ENCODE assay signal across 9 mouse cellular contexts in the genomic region with DNA sequence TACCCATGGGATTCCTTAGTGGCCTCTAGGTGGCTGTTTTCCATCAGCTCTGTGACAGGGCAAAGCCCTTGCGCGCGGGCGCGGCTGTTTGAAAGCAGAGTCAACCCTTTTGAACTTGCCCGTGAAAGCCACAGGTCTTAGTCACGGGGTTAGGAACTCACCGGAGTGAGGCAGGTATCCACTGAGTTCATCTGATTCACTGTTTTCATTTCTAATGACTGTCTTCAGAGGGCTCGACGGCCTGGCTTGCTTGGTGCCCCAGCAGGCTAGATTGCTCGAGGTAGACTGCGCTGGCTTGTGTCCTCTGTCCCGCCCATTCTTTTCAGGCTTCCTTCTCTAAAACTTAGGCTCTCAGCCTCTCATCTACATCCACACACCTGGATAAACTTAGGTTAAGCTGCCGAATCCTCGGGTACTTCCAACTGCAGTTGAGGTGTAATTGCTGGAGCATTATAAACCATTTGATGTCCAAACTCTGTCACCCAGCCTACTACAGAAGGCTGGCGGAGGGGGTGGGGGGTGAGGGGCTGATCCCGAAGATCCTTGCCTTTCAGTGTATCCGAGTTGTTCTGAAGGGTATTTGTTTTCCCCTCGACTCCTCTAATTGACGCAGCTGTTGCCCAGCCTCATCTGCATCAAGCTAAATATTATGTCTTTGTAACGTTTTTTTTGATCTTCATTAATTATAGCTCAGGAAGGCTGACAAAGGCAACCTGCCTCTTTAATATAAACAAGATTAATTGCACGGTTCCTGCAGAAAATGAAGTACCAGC. TPM values are rescaled to one million over a fixed set of nuclear protein-coding genes. Genes with fewer than 3 reads are reported as not detected.
DNase-seq lines count a peak whose midpoint lies in the region; ATAC-seq and TF ChIP-seq lines count a peak whose summit lies in the region.
"Had no signal": no experiment of that assay in that cellular context is flagged by ENCODE, and none has a peak within 500 bp of the region (broad histone marks: within the 10 kb centered on the region; RNA-seq: fewer than 3 reads in every experiment).

No protein-coding gene starts in this region.

- no peaks in the 10 kb centered on the region; the same call in 1 of the 2 replicates for H3K9me3 ChIP-seq in forebrain, embryonic 11.5 days (ENCODE audit: control insufficient read depth, low read length)
- no peaks in the 10 kb centered on the region for H3K9me3 ChIP-seq in limb, embryonic 10.5 days (replicated peaks)

- no peak for TF ChIP-seq POLR2A in thymus, adult 2 months (IDR thresholded peaks at IDR 0.05; ENCODE audit: control insufficient read depth, extremely low read depth, insufficient read depth, low read length, poor library complexity)

- H3K4me1 ChIP-seq in thymus, adult 2 months (replicated peaks; ENCODE audit: control insufficient read depth, insufficient read depth, low read length), result peaks cover 9% of the 10 kb centered on the region
- H3K4me1 ChIP-seq in forebrain, embryonic 11.5 days (replicated peaks; ENCODE audit: control insufficient read depth, insufficient read depth, low read length), result peaks cover 13% of the 10 kb centered on the region
- H3K4me1 ChIP-seq in limb, embryonic 10.5 days, result peaks cover 22% of the 10 kb centered on the region

- no peaks in the 10 kb centered on the region for H3K27me3 ChIP-seq in thymus, adult 2 months (ENCODE audit: control insufficient read depth, insufficient read depth, low read length)
- peaks cover 8% of the 10 kb centered on the region; the same call in 1 of the 2 replicates for H3K27me3 ChIP-seq in forebrain, embryonic 11.5 days (ENCODE audit: control insufficient read depth, insufficient read depth, low read length)
- no peaks in the 10 kb centered on the region for H3K27me3 ChIP-seq in limb, embryonic 10.5 days (ENCODE audit: low read depth, poor library complexity, severe bottlenecking)

- WGBS in thymus, adult 2 months, result 14% methylated on average over 22 of the region's 22 CpGs
- WGBS in forebrain, embryonic 11.5 days, result 3% methylated on average over 22 of the region's 22 CpGs
- WGBS in limb, embryonic 10.5 days, result under 1% methylated on average over 22 of the region's 22 CpGs

- no peaks in the 10 kb centered on the region for H3K36me3 ChIP-seq in thymus, adult 2 months (ENCODE audit: control insufficient read depth, insufficient read depth, low read length)
- no peaks in the 10 kb centered on the region for H3K36me3 ChIP-seq in forebrain, embryonic 11.5 days (ENCODE audit: control insufficient read depth, insufficient read depth, low read length)
- no peaks in the 10 kb centered on the region for H3K36me3 ChIP-seq in limb, embryonic 10.5 days

- no peak for DNase-seq in thymus, adult 2 months
- no peak for DNase-seq in thymus, postnatal 36 days
- peak; percentile 68 for DNase-seq in forebrain, embryonic 11.5 days (ENCODE audit: low spot score)
- peak; percentile 59 for DNase-seq in limb, embryonic 10.5 days (ENCODE audit: low spot score)
- peak; percentile 70 for DNase-seq in retina, postnatal 1 day
- no peak for DNase-seq in layer of hippocampus, adult 9-10 months (ENCODE audit: low spot score)
- DNase-seq in frontal cortex, postnatal 25 days (ENCODE audit: low spot score in 2 of 2), result no peak
- DNase-seq in right cerebral cortex, adult 18-20 months, result no peak

- H3K4me3 ChIP-seq in thymus, adult 2 months (ENCODE audit: control insufficient read depth, insufficient read depth, low read length), result no peak overlapping the region
- no peak overlapping the region for H3K4me3 ChIP-seq in forebrain, embryonic 11.5 days (ENCODE audit: low read depth, low read length)
- peak overlapping the region; percentile 42 for H3K4me3 ChIP-seq in limb, embryonic 10.5 days

- peak overlapping the region; percentile 2; the same call in 1 of the 2 replicates for H3K27ac ChIP-seq in thymus, adult 2 months (ENCODE audit: control insufficient read depth, insufficient read depth, low read length)
- H3K27ac ChIP-seq in forebrain, embryonic 11.5 days (ENCODE audit: low read depth, low read length), result no peak overlapping the region
- peak overlapping the region; percentile 81 for H3K27ac ChIP-seq in limb, embryonic 10.5 days

- ATAC-seq in forebrain, embryonic 11.5 days (replicated peaks; ENCODE audit: low FRiP score), result peak; percentile 73
- ATAC-seq: activated CD4-positive, CD25-positive, alpha-beta regulatory T cell, adult 4 months had no signal

- TF ChIP-seq CTCF in thymus, adult 2 months (IDR thresholded peaks at IDR 0.05; ENCODE audit: borderline replicate concordance, control insufficient read depth, extremely low read depth, insufficient read depth, low read length, poor library complexity), result no peak

- H3K9ac ChIP-seq in forebrain, embryonic 11.5 days (ENCODE audit: low read length), result no peak overlapping the region

- peak overlapping the region; percentile 48; the same call in 1 of the 2 replicates for H3K4me2 ChIP-seq in forebrain, embryonic 11.5 days (ENCODE audit: low read depth, low read length, severe bottlenecking)

RNA-seq across cellular contexts. Expression of gene Edar, which starts 24.0 kb away (rescaled TPM):
- 1.2 and 2.2 TPM in 2 replicates for polyA plus RNA-seq in thymus, adult 2 months (2012; rRNA removed)
- polyA plus RNA-seq in forebrain, embryonic 11.5 days (2014; fragmentation: Nextera tagmentation; extraction: Ambion mirVana), result 0.75 and 0.81 TPM in 2 replicates
- polyA plus RNA-seq in limb, embryonic 10.5 days (2016; fragmentation: Nextera tagmentation; extraction: Ambion mirVana), result 1.8 and 2.3 TPM in 2 replicates

Comparison
In these comparisons a context has a peak if more than half of its experiments do, and no peak if none do; other contexts are left out.
1. DNase-seq: peak in forebrain, embryonic 11.5 days (single experiment), limb, embryonic 10.5 days (single experiment) and retina, postnatal 1 day (single experiment); none in thymus, adult 2 months (single experiment), thymus, postnatal 36 days (0 of 2), layer of hippocampus, adult 9-10 months (single experiment), frontal cortex, postnatal 25 days (0 of 2) and right cerebral cortex, adult 18-20 months (single experiment).